Mouse (Mus musculus) heart, embryonic 14.5 days (tissue): Measurements from ENCODE around the gene Defb13. TPM values are rescaled to one million over a fixed set of nuclear protein-coding genes. Genes with fewer than 3 reads are reported as not detected.
"Not testable (repeated sequence)": the region's sequence is repeated elsewhere in the genome, so short reads cannot be mapped to it uniquely, and the experiment has no call there.

Experiments
- ATAC-seq: fragments of 200-750 bp; cut with Nextera tagmentation; 2 replicates; pipeline ENCODE4 v1.8.0; 2017; ENCODE audit warnings: low read depth, moderate TSS enrichment; ENCODE audit not compliant: insufficient number of reproducible peaks, insufficient read depth, low FRiP score
- H3K27ac ChIP-seq, 2 experiments: fragments of 200-500 bp in 1 of 2; fragments of 300-500 bp in 1 of 2; sonication (generic) in 1 of 2; replicated peaks in 1 of 2; 2 replicates each; pipeline ENCODE4 v1.5.1; 2012 to 2014; ENCODE audit warnings: low read depth in 2 of 2, low read length in 2 of 2, control low read depth in 1 of 2, mild to moderate bottlenecking in 1 of 2, mixed read lengths in 1 of 2; ENCODE audit not compliant: control insufficient read depth in 1 of 2, insufficient read depth in 1 of 2
- H3K27me3 ChIP-seq: fragments of 300-500 bp; sonication (generic); 2 replicates; pipeline ENCODE4 v1.6.1; 2014; ENCODE audit warnings: mild to moderate bottlenecking, low read length, control low read depth; ENCODE audit not compliant: control insufficient read depth, insufficient read depth
- H3K36me3 ChIP-seq: fragments of 300-500 bp; sonication (generic); 2 replicates; pipeline ENCODE4 v1.6.1; 2014; ENCODE audit warnings: mild to moderate bottlenecking, control low read depth, low read length, mixed read lengths; ENCODE audit not compliant: control insufficient read depth, insufficient read depth
- H3K4me1 ChIP-seq, 2 experiments: fragments of 200-500 bp in 1 of 2; fragments of 300-500 bp in 1 of 2; sonication (generic) in 1 of 2; 2 replicates each; pipeline ENCODE4 v1.6.1; 2012 to 2014; ENCODE audit warnings: low read length in 2 of 2, control low read depth in 1 of 2, mixed read lengths in 1 of 2; ENCODE audit not compliant: control insufficient read depth in 2 of 2, insufficient read depth in 2 of 2
- H3K4me2 ChIP-seq: fragments of 300-500 bp; sonication (generic); 2 replicates; pipeline ENCODE4 v1.6.1; 2014; ENCODE audit warnings: mild to moderate bottlenecking, low read length
- H3K4me3 ChIP-seq, 2 experiments: fragments of 200-500 bp in 1 of 2; fragments of 300-500 bp in 1 of 2; sonication (generic) in 1 of 2; 2 replicates each; pipeline ENCODE4 v1.5.1; 2012 to 2014; ENCODE audit warnings: low read length in 2 of 2, mild to moderate bottlenecking in 2 of 2, control low read depth in 1 of 2, low read depth in 1 of 2, moderate library complexity in 1 of 2; ENCODE audit not compliant: control insufficient read depth in 1 of 2, insufficient read depth in 1 of 2
- H3K9ac ChIP-seq: fragments of 300-500 bp; sonication (generic); 2 replicates; pipeline ENCODE4 v1.6.1; 2014; ENCODE audit warnings: mild to moderate bottlenecking, low read length
- H3K9me3 ChIP-seq: fragments of 300-500 bp; sonication (generic); 2 replicates; pipeline ENCODE4 v1.6.1; 2016; ENCODE audit warnings: low read length, control low read depth; ENCODE audit not compliant: control insufficient read depth
- WGBS: fragments of 180-500 bp; shearing (Covaris S2); extraction: QIAGEN DNeasy Blood & Tissue Kit; methylation state at CpG from one replicate; pipeline ENCODE4 v1.1.7; 2014; 5-methylcytosine and 5-hydroxymethylcytosine counted together
- polyA plus RNA-seq: library from polyadenylated mRNA; unstranded; fragments of >200 nt; fragmentation: Nextera tagmentation; extraction: Ambion mirVana; gene quantifications from 2 replicates; pipeline ENCODE4 v1.2.1, GENCODE M21; 2014

Gene Defb13
- not detected in 2 replicates for polyA plus RNA-seq

DNA sequence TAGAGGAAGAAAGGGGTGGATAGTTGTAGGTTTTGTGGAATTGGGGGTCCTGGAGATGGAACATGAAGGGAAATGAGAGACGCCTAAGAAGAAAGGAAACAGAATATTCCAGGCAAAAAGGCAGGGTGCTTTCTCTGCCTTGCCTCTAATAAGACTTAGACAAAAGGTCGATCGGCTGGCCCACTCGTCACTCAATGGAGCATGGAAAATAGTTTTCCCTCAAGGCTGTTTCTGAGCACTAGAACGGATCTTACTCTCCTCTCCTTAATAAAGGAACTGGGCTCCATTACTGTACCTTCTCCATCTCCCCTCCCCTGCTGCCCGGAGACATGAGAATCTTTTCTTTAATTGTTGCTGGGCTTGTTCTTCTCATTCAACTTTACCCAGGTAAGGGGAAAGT is at the start of gene Defb13:
Defb13 (plus strand) TSS at position 301 of the 400 bp plus-strand sequence.
- Histone ChIP-seq H3K4me1 (no peaks in the 10 kb centered on the region), H3K27ac (no peak within 1 kb of the TSS), H3K9ac (no peak within 1 kb of the TSS), H3K9me3 (no peaks in the 10 kb centered on the region), H3K4me3 (no peak within 1 kb of the TSS), H3K27me3 (no peaks in the 10 kb centered on the region), H3K36me3 (no peaks in the 10 kb centered on the region), H3K4me2 (no peak within 1 kb of the TSS)
- WGBS = 77% methylated on average over 6 of the region's 6 CpGs
- ATAC-seq = no peak

DNA sequence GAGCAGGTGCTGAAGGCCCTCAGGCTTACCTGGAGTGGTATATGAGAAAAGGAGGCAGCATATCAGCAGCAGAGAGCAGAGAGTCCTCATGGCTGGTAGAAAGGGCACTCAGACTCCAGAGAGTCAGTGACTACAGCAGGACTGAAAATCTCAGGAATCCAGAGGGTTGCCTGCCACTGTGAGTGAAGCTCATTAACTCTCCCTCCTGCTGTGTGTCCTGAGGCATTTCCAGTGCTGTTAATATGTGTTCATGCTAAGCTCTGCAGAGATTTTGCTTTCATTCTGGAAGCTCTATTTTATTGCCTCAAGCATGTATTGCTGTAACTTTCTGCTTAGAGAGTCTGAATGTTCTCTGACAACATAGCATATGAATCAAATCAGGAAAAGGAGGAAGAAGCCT is 40.3 kb upstream of the Defb13 start, which contains the start of gene Defb11:
Defb11 (minus strand) TSS at position 123 of the 400 bp plus-strand sequence.
- H3K27ac ChIP-seq, H3K36me3 ChIP-seq, ATAC-seq: not testable (repeated sequence)

DNA sequence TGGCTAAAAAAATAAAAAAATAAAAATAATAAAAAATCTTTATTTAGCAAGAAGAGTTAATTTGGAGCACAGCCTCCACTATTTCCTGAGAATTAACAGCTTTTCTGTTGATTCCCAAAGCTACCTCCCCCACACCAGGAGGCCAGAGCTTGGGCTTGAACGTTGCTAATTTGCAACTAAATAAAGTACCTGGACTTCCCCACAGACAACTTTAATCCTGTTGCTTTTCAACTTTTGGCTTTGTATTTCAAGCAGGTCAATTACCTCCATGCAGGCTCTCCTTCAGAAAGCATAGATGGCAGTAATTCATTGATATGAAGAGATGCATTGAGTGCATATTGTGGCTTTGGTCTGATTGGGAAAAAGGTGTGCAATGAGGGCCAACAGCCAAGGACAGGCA is 34.6 kb upstream of the Defb13 start:
- H3K9me3 ChIP-seq = no peaks in the 10 kb centered on the region
- no peak overlapping the region for H3K9ac ChIP-seq
- 17% methylated on average over 1 of the region's 1 CpGs for WGBS

More for the DNA sequence above, 40.3 kb upstream of the Defb13 start, which contains the start of gene Defb11:
- not testable (repeated sequence) for H3K4me1 ChIP-seq, H3K9ac ChIP-seq, H3K4me3 ChIP-seq, H3K4me2 ChIP-seq, H3K27me3 ChIP-seq, H3K9me3 ChIP-seq

DNA sequence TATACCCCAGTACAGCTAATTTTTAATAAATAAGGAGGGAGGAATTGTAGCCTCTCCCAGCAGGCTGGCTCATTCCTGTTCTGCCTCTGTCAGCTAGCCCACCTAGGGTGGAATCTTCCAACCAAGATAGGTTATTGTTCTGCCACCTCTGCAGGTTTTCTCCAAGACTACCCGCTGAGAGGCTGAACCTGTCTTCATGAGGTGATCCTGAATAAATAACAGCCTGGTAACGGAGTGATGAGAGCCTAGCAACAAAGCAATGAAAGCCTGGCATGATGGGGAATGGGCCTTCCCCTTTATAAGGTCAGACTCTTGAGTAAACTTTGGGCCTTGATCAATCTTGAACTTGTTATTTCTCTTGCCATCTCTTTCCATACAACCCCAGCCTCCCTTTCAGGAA is 34.0 kb upstream of the Defb13 start:
- no peak for ATAC-seq
- Histone ChIP-seq H3K27ac (no peak overlapping the region), H3K27me3 (no peaks in the 10 kb centered on the region), H3K4me3 (no peak overlapping the region), H3K9ac (no peak overlapping the region), H3K4me2 (no peak overlapping the region), H3K9me3 (no peaks in the 10 kb centered on the region), H3K4me1 (no peaks in the 10 kb centered on the region), H3K36me3 (no peaks in the 10 kb centered on the region)
- WGBS = 37% methylated on average over 2 of the region's 2 CpGs

More for the DNA sequence above, 34.6 kb upstream of the Defb13 start:
- Histone ChIP-seq H3K36me3 (no peaks in the 10 kb centered on the region), H3K4me3 (no peak overlapping the region), H3K27me3 (no peaks in the 10 kb centered on the region), H3K27ac (no peak overlapping the region), H3K4me1 (no peaks in the 10 kb centered on the region), H3K4me2 (no peak overlapping the region)
- ATAC-seq = no peak

DNA sequence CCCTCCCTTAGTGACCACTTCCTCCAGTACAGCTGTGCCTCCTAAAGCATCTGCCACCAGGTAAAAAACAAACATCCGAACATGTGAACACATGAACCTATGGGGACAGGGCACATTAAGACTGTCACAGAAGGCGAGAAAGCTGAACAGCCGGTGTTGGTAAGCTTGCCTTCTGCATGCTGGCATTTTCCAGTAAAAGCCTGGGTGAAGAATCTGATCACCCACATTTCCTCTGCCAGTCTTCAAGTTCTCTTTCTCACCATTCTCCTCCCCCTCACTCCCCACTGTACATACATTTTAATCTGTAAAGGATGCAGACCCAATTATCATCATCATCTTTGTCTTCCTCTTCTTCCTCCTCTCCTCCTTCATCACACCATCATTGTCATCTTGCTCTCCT is 30.9 kb upstream of the Defb13 start:
- ATAC-seq = no peak
- H3K36me3 ChIP-seq = no peaks in the 10 kb centered on the region
- no peaks in the 10 kb centered on the region for H3K4me1 ChIP-seq
- WGBS = 73% methylated on average over 3 of the region's 3 CpGs
- no peaks in the 10 kb centered on the region for H3K27me3 ChIP-seq
- H3K9me3 ChIP-seq = no peaks in the 10 kb centered on the region
- no peak overlapping the region for H3K27ac ChIP-seq
- no peak overlapping the region for H3K4me3 ChIP-seq
- no peak overlapping the region for H3K4me2 ChIP-seq
- H3K9ac ChIP-seq = no peak overlapping the region

DNA sequence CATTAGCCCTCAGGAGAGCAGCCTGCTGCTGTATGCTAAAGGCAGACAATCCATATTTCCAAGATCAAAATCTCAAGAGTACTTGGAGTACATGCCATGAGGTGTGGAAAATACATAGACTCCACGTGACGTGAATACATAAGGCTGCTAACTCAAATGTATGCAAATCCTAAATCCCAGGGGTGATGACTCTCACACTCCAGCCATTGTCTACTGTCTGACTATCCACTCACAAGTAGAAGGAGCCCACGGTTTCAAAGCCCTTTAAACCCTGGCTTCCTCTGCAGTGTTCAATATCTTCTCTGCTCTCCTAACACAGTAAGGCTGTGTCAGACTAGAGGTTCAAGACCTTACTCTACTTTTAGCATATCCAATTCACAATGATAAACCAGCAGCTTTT is 15.8 kb upstream of the Defb13 start:
- H3K9me3 ChIP-seq, H3K4me1 ChIP-seq, H3K9ac ChIP-seq, H3K27me3 ChIP-seq, H3K36me3 ChIP-seq, H3K4me2 ChIP-seq, ATAC-seq, H3K27ac ChIP-seq, H3K4me3 ChIP-seq: not testable (repeated sequence)
- WGBS = 74% methylated on average over 3 of the region's 3 CpGs

DNA sequence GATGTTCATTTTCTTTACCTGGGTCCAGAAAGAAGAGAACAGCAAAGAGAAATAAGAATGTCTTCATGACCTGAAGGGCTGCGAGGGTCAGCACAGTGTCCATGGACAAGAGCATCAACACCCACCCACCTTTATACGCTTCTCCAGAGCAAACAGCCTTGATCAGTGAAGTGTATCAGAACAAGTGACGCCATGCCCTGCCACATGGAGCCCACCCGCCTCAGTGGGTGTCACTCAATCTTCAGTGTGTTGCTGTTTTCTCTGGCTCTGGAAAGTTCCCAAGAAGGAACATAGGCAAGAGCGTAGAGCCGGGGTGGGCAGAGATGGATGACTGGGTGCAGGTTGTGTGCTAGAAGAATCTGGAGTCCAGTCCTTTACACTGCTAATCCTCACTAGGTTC is 14.0 kb upstream of the Defb13 start, which contains the start of gene Defb15:
Defb15 (minus strand) TSS at position 101 of the 400 bp plus-strand sequence.
- Histone ChIP-seq H3K27ac (no peak within 1 kb of the TSS), H3K4me2 (no peak within 1 kb of the TSS), H3K9me3 (no peaks in the 10 kb centered on the region), H3K4me1 (no peaks in the 10 kb centered on the region), H3K36me3 (no peaks in the 10 kb centered on the region), H3K4me3 (no peak within 1 kb of the TSS), H3K9ac (no peak within 1 kb of the TSS), H3K27me3 (no peaks in the 10 kb centered on the region)
- no peak for ATAC-seq
- 85% methylated on average over 6 of the region's 6 CpGs for WGBS

DNA sequence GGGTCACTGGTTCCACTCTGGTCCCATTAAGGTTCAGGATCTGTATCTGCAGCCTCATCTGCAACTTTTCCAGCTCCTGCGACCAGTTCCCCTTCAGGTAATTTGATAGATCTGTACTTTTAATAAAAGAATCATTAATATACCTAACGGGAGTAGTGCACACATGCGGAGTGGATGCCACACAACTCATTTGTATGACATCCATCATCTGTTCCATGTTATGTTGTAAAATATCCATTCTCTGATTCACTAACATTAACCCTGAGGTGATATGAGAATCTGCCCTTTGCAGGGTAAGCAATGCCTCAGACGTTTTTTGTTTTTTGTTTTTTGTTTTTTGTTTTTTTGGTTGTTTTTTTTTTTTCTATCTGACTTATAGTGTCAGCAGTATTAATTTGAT is 8.5 kb upstream of the Defb13 start, which contains the start of gene Defb35:
Defb35 (plus strand) TSS at position 301 of the 400 bp plus-strand sequence.
- not testable (repeated sequence) for H3K36me3 ChIP-seq, H3K4me3 ChIP-seq
- 79% methylated on average over 4 of the region's 4 CpGs for WGBS

More for the DNA sequence above, 8.5 kb upstream of the Defb13 start, which contains the start of gene Defb35:
- not testable (repeated sequence) for H3K9me3 ChIP-seq, H3K27me3 ChIP-seq, H3K27ac ChIP-seq, ATAC-seq, H3K9ac ChIP-seq, H3K4me1 ChIP-seq, H3K4me2 ChIP-seq
